Mouse (Mus musculus): ENCODE data around the gene Zfp607a. TPM values are rescaled to one million over a fixed set of nuclear protein-coding genes. Genes with fewer than 3 reads are reported as not detected.

The Zfp607a gene
- polyA plus RNA-seq, 1 experiment: 0.98 TPM

Other genes with a start within 250 kb of the Zfp607a start
- gene Ttc9b, start 203.6 kb upstream of the Zfp607a start, polyA plus RNA-seq (2012; rRNA removed): 139 and 148 TPM in 2 replicates
- 145 and 150 TPM in 2 replicates for gene Map3k10, start 182.9 kb upstream of the Zfp607a start, polyA plus RNA-seq (2012; rRNA removed)
- gene Zfp607b, start 168.2 kb upstream of the Zfp607a start, polyA plus RNA-seq (2012; rRNA removed): 7.2 and 8.2 TPM in 2 replicates
- gene Zfp60, start 126.1 kb upstream of the Zfp607a start, polyA plus RNA-seq (2012; rRNA removed): 17.6 and 19.6 TPM in 2 replicates
- gene Zfp626, start 50.3 kb upstream of the Zfp607a start, polyA plus RNA-seq (2012; rRNA removed): 3.6 and 5.0 TPM in 2 replicates
- gene Zfp59, start 18.9 kb upstream of the Zfp607a start, polyA plus RNA-seq (2012; rRNA removed): 3.5 and 3.8 TPM in 2 replicates
- 6.2 and 7.4 TPM in 2 replicates for gene Zfp974, start 71.9 kb downstream of the Zfp607a start, polyA plus RNA-seq (2012; rRNA removed)
- gene Zfp780b, start 121.6 kb downstream of the Zfp607a start, polyA plus RNA-seq (2012; rRNA removed): 9.2 and 10.3 TPM in 2 replicates
- gene Zfp850, start 156.6 kb downstream of the Zfp607a start, polyA plus RNA-seq (2012; rRNA removed): 2.2 TPM in 2 replicates
- gene Psmc4, start 192.6 kb downstream of the Zfp607a start, polyA plus RNA-seq (2012; rRNA removed): 188 and 191 TPM in 2 replicates
- 0.25 and 0.32 TPM in 2 replicates for gene Fcgbp, start 213.7 kb downstream of the Zfp607a start, polyA plus RNA-seq (2012; rRNA removed)

Data from frontal cortex, adult 2 months (tissue).